Mouse (Mus musculus): ENCODE data around the gene Upk3a. TPM values are rescaled to one million over a fixed set of nuclear protein-coding genes. Genes with fewer than 3 reads are reported as not detected.

Upk3a gene
- polyA plus RNA-seq, 1 experiment: 4.7 TPM

- H3K4me1 ChIP-seq (replicated peaks; ENCODE audit: control insufficient read depth, insufficient read depth, low read length): peaks cover 16% of the 10 kb centered on the region
- no peak within 1 kb of the TSS for H3K27ac ChIP-seq (ENCODE audit: control insufficient read depth, insufficient read depth, low read length)
- TF ChIP-seq CTCF (IDR thresholded peaks at IDR 0.05; ENCODE audit: borderline replicate concordance, control insufficient read depth, extremely low read depth, insufficient read depth, low read length, poor library complexity) (no peak), POLR2A (IDR thresholded peaks at IDR 0.05; ENCODE audit: control insufficient read depth, extremely low read depth, insufficient read depth, low read length, poor library complexity) (peak; percentile 59; the same call in 1 of the 2 replicates)
- H3K36me3 ChIP-seq (ENCODE audit: control insufficient read depth, insufficient read depth, low read length): no peaks in the 10 kb centered on the region
- 4% methylated on average over 57 of the region's 59 CpGs for WGBS
- H3K4me3 ChIP-seq (ENCODE audit: control insufficient read depth, insufficient read depth, low read length): peak within 1 kb of the TSS; percentile 51
- DNase-seq: peak; percentile 92
- no peaks in the 10 kb centered on the region; the same call in 1 of the 2 replicates for H3K27me3 ChIP-seq (ENCODE audit: control insufficient read depth, insufficient read depth, low read length)
These were observed 28.8 kb upstream of the Upk3a start, which contains the start of gene 5031439G07Rik for GRCm38 (mm10) chr15:84987874-84988825. Gene 5031439G07Rik, minus strand, starts transcription at chr15:84988551.

- DNase-seq: no peak
- no peaks in the 10 kb centered on the region for H3K36me3 ChIP-seq (ENCODE audit: control insufficient read depth, insufficient read depth, low read length)
- no peak overlapping the region for H3K27ac ChIP-seq (ENCODE audit: control insufficient read depth, insufficient read depth, low read length)
- H3K27me3 ChIP-seq (ENCODE audit: control insufficient read depth, insufficient read depth, low read length): no peaks in the 10 kb centered on the region; the same call in 1 of the 2 replicates
- no peak for TF ChIP-seq CTCF (IDR thresholded peaks at IDR 0.05; ENCODE audit: borderline replicate concordance, control insufficient read depth, extremely low read depth, insufficient read depth, low read length, poor library complexity)
- TF ChIP-seq POLR2A (IDR thresholded peaks at IDR 0.05; ENCODE audit: control insufficient read depth, extremely low read depth, insufficient read depth, low read length, poor library complexity): no peak
- H3K4me3 ChIP-seq (ENCODE audit: control insufficient read depth, insufficient read depth, low read length): no peak overlapping the region
- 95% methylated on average over 3 of the region's 3 CpGs for WGBS
- peaks cover 12% of the 10 kb centered on the region for H3K4me1 ChIP-seq (replicated peaks; ENCODE audit: control insufficient read depth, insufficient read depth, low read length)
These were observed 27.8 kb upstream of the Upk3a start for GRCm38 (mm10) chr15:84989098-84989497.

- no peak overlapping the region for H3K4me3 ChIP-seq (ENCODE audit: control insufficient read depth, insufficient read depth, low read length)
- no peak for DNase-seq
- H3K36me3 ChIP-seq (ENCODE audit: control insufficient read depth, insufficient read depth, low read length): no peaks in the 10 kb centered on the region
- no peaks in the 10 kb centered on the region; the same call in 1 of the 2 replicates for H3K27me3 ChIP-seq (ENCODE audit: control insufficient read depth, insufficient read depth, low read length)
- TF ChIP-seq CTCF (IDR thresholded peaks at IDR 0.05; ENCODE audit: borderline replicate concordance, control insufficient read depth, extremely low read depth, insufficient read depth, low read length, poor library complexity) (no peak), POLR2A (IDR thresholded peaks at IDR 0.05; ENCODE audit: control insufficient read depth, extremely low read depth, insufficient read depth, low read length, poor library complexity) (no peak)
- WGBS: 92% methylated on average over 7 of the region's 7 CpGs
- no peak overlapping the region for H3K27ac ChIP-seq (ENCODE audit: control insufficient read depth, insufficient read depth, low read length)
- peaks cover 12% of the 10 kb centered on the region for H3K4me1 ChIP-seq (replicated peaks; ENCODE audit: control insufficient read depth, insufficient read depth, low read length)
These were observed 27.2 kb upstream of the Upk3a start for GRCm38 (mm10) chr15:84989771-84990170.

DNA sequence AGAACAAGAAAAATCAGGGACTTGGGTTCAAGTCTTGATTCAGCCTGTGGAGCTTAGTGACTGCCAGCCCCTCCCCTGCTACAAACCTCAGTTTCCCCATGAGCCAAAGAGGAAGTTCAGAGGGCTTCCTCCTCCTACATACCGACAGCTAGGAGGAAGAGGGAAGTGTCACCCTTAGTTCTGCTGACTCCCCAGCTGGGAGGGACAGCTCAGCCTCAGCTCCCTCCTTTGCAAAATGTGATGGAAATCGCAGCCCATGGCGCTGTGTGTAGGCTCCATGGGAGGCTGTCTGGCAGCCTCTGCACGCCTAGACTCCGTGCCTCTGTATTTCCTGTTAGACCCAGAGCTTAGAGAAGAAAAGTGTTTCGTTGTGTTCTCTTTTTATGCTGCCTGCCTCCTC is 22.4 kb upstream of the Upk3a start:
- H3K27ac ChIP-seq (ENCODE audit: control insufficient read depth, insufficient read depth, low read length): no peak overlapping the region
- no peaks in the 10 kb centered on the region for H3K27me3 ChIP-seq (ENCODE audit: control insufficient read depth, insufficient read depth, low read length)
- no peaks in the 10 kb centered on the region for H3K4me1 ChIP-seq (replicated peaks; ENCODE audit: control insufficient read depth, insufficient read depth, low read length)
- H3K4me3 ChIP-seq (ENCODE audit: control insufficient read depth, insufficient read depth, low read length): no peak overlapping the region
- DNase-seq: no peak
- 7% methylated on average over 6 of the region's 6 CpGs for WGBS
- no peaks in the 10 kb centered on the region for H3K36me3 ChIP-seq (ENCODE audit: control insufficient read depth, insufficient read depth, low read length)
- no peak for TF ChIP-seq CTCF (IDR thresholded peaks at IDR 0.05; ENCODE audit: borderline replicate concordance, control insufficient read depth, extremely low read depth, insufficient read depth, low read length, poor library complexity)

- DNase-seq: no peak
- H3K27ac ChIP-seq (ENCODE audit: control insufficient read depth, insufficient read depth, low read length): no peak overlapping the region
- no peaks in the 10 kb centered on the region for H3K4me1 ChIP-seq (replicated peaks; ENCODE audit: control insufficient read depth, insufficient read depth, low read length)
- WGBS: 33% methylated on average over 6 of the region's 6 CpGs
- TF ChIP-seq POLR2A (IDR thresholded peaks at IDR 0.05; ENCODE audit: control insufficient read depth, extremely low read depth, insufficient read depth, low read length, poor library complexity): no peak
- no peak for TF ChIP-seq CTCF (IDR thresholded peaks at IDR 0.05; ENCODE audit: borderline replicate concordance, control insufficient read depth, extremely low read depth, insufficient read depth, low read length, poor library complexity)
- no peaks in the 10 kb centered on the region for H3K36me3 ChIP-seq (ENCODE audit: control insufficient read depth, insufficient read depth, low read length)
- no peak overlapping the region for H3K4me3 ChIP-seq (ENCODE audit: control insufficient read depth, insufficient read depth, low read length)
- no peaks in the 10 kb centered on the region for H3K27me3 ChIP-seq (ENCODE audit: control insufficient read depth, insufficient read depth, low read length)
These were observed 21.9 kb upstream of the Upk3a start for GRCm38 (mm10) chr15:84995041-84995440.

DNA sequence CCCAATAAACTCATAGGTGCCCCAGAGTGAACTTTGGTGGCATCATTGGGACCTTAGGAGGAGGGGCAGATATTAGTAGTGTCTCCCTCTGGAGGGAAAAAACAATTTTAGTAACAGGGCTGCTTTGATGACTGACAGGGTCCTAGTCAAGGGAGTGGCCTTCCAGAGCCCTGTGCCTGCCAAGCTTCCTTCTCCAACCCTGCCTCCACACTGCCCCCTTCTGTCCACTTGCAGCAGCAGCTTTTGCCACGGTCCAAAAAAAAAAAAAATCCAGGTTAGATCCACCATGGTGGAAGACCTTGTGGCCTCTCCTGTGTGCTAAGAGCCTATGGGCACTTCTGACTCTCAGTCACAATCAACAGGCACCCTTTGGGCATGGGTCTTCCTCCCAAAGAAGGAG is 21.0 kb upstream of the Upk3a start:
- WGBS: 0% methylated on average over 1 of the region's 1 CpGs
- no peak for TF ChIP-seq CTCF (IDR thresholded peaks at IDR 0.05; ENCODE audit: borderline replicate concordance, control insufficient read depth, extremely low read depth, insufficient read depth, low read length, poor library complexity)

More for the DNA sequence above, 21.0 kb upstream of the Upk3a start:
- Histone ChIP-seq H3K27me3 (ENCODE audit: control insufficient read depth, insufficient read depth, low read length) (no peaks in the 10 kb centered on the region), H3K4me3 (ENCODE audit: control insufficient read depth, insufficient read depth, low read length) (no peak overlapping the region), H3K36me3 (ENCODE audit: control insufficient read depth, insufficient read depth, low read length) (no peaks in the 10 kb centered on the region), H3K4me1 (replicated peaks; ENCODE audit: control insufficient read depth, insufficient read depth, low read length) (no peaks in the 10 kb centered on the region), H3K27ac (ENCODE audit: control insufficient read depth, insufficient read depth, low read length) (no peak overlapping the region)
- DNase-seq: peak; percentile 57

All from thymus, adult 2 months (tissue).